Mouse (Mus musculus): ENCODE data around the gene Rnf114. TPM values are rescaled to one million over a fixed set of nuclear protein-coding genes. Genes with fewer than 3 reads are reported as not detected.

The Rnf114 gene
- polyA plus RNA-seq, 1 experiment = 101 TPM

- TF ChIP-seq POLR2A (IDR thresholded peaks at IDR 0.05; ENCODE audit: borderline replicate concordance, insufficient read depth, low read length) (no peak), CTCF (IDR thresholded peaks at IDR 0.05; ENCODE audit: borderline replicate concordance, insufficient read depth, low read depth, low read length) (peak; percentile 36; the same call in 1 of the 2 replicates)
- peak; percentile 87 to 89 for DNase-seq
- under 1% methylated on average over 7 of the region's 7 CpGs for WGBS
- peaks cover 73% of the 10 kb centered on the region for H3K4me1 ChIP-seq (ENCODE audit: control insufficient read depth, insufficient read depth, low read length)
- H3K4me3 ChIP-seq (replicated peaks; ENCODE audit: insufficient read depth, low read depth, low read length) = no peak overlapping the region
- H3K27ac ChIP-seq (ENCODE audit: insufficient read depth, low read length) = peak overlapping the region; percentile 83
- H3K27me3 ChIP-seq (ENCODE audit: control insufficient read depth, insufficient read depth, low read length) = no peaks in the 10 kb centered on the region
These were observed 16.2 kb upstream of the Rnf114 start for GRCm38 (mm10) chr2:167476200-167476688.

DNA sequence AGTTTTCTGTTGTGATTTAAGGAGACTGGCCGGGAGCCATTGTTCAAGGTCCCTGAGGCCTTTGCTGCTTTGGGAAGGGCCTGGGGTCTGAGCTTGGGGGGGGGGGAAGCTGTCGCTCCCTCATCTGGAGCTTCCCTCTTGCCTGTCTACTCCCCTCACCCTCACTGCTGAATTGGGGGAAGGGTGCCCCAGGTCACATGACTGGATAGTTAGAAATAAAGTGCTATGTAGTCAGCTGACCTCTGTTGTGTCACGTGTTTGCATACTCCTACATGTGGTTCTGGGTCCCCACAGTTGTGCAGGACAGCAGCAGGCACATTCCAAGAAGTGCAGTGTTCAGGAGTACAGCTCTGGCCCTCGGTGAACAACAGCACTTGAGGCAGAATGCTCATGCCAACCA is 15.7 kb upstream of the Rnf114 start:
- Histone ChIP-seq H3K27ac (ENCODE audit: insufficient read depth, low read length) (peak overlapping the region; percentile 83), H3K4me1 (ENCODE audit: control insufficient read depth, insufficient read depth, low read length) (peaks cover 70% of the 10 kb centered on the region), H3K4me3 (replicated peaks; ENCODE audit: insufficient read depth, low read depth, low read length) (no peak overlapping the region), H3K27me3 (ENCODE audit: control insufficient read depth, insufficient read depth, low read length) (no peaks in the 10 kb centered on the region)
- WGBS = 22% methylated on average over 4 of the region's 4 CpGs
- peak in 1 of 2 experiments; percentile 38 for DNase-seq
- no peak for TF ChIP-seq CTCF (IDR thresholded peaks at IDR 0.05; ENCODE audit: borderline replicate concordance, insufficient read depth, low read depth, low read length)

- Histone ChIP-seq H3K4me3 (replicated peaks; ENCODE audit: insufficient read depth, low read depth, low read length) (no peak overlapping the region), H3K27ac (ENCODE audit: insufficient read depth, low read length) (peak overlapping the region; percentile 41), H3K27me3 (ENCODE audit: control insufficient read depth, insufficient read depth, low read length) (no peaks in the 10 kb centered on the region), H3K4me1 (ENCODE audit: control insufficient read depth, insufficient read depth, low read length) (peaks cover 68% of the 10 kb centered on the region)
- peak in 1 of 2 experiments; percentile 48 for DNase-seq
- TF ChIP-seq POLR2A (IDR thresholded peaks at IDR 0.05; ENCODE audit: borderline replicate concordance, insufficient read depth, low read length) (no peak), CTCF (IDR thresholded peaks at IDR 0.05; ENCODE audit: borderline replicate concordance, insufficient read depth, low read depth, low read length) (no peak)
- 28% methylated on average over 2 of the region's 2 CpGs for WGBS
These were observed 14.3 kb upstream of the Rnf114 start for GRCm38 (mm10) chr2:167478128-167478527.

DNA sequence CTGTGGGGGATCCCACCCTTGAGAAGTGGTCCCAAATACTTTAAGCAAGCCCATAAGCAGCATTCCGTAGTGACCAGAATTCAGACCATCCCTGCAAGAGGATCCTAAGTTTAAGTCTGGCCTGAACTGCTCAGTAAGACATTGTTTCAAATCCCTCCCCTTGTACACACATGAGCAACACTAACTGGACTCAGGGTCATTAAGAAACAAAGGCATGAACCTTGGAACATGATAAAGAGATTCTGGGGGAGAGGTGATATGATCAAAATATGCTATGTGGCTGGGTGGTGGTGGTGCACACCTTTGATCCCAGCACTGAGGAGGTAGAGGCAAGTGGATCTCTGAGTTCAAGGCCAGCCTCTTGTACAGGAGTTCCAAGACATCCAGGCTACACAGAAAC is 12.9 kb upstream of the Rnf114 start:
- Histone ChIP-seq H3K27ac (ENCODE audit: insufficient read depth, low read length) (peak overlapping the region; percentile 30; the same call in 1 of the 2 replicates), H3K4me1 (ENCODE audit: control insufficient read depth, insufficient read depth, low read length) (peaks cover 70% of the 10 kb centered on the region), H3K4me3 (replicated peaks; ENCODE audit: insufficient read depth, low read depth, low read length) (no peak overlapping the region), H3K27me3 (ENCODE audit: control insufficient read depth, insufficient read depth, low read length) (no peaks in the 10 kb centered on the region)
- no peak for DNase-seq
- 95% methylated on average over 1 of the region's 1 CpGs for WGBS
- TF ChIP-seq CTCF (IDR thresholded peaks at IDR 0.05; ENCODE audit: borderline replicate concordance, insufficient read depth, low read depth, low read length) (no peak), POLR2A (IDR thresholded peaks at IDR 0.05; ENCODE audit: borderline replicate concordance, insufficient read depth, low read length) (no peak)

DNA sequence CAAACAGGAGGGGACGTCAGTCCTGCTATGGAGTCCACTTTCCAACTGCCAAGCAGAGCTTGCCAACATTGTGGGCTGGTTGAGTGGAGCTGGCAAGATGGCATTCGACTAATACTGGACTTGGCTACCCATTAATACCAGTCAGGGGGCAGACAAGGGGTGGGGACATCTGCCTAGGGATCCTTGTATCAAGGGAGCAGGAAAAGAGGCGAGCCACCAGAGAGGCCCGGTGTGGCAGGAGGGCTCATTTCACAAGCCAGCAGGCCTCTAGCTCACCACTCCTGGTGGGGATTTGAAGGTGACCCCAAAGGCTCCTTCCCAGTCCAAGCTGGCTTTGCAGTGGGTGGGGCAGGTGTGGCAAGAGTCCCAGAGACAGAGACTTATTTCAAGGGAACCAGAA is 9.8 kb upstream of the Rnf114 start:
- Histone ChIP-seq H3K4me3 (replicated peaks; ENCODE audit: insufficient read depth, low read depth, low read length) (peak overlapping the region; percentile 43), H3K27me3 (ENCODE audit: control insufficient read depth, insufficient read depth, low read length) (no peaks in the 10 kb centered on the region), H3K4me1 (ENCODE audit: control insufficient read depth, insufficient read depth, low read length) (peaks cover 72% of the 10 kb centered on the region), H3K27ac (ENCODE audit: insufficient read depth, low read length) (peak overlapping the region; percentile 90)
- 5% methylated on average over 4 of the region's 4 CpGs for WGBS
- DNase-seq = peak in 1 of 2 experiments; percentile 70
- TF ChIP-seq POLR2A (IDR thresholded peaks at IDR 0.05; ENCODE audit: borderline replicate concordance, insufficient read depth, low read length) (no peak), CTCF (IDR thresholded peaks at IDR 0.05; ENCODE audit: borderline replicate concordance, insufficient read depth, low read depth, low read length) (no peak)

GRCm38 (mm10) chr2:167483081-167483826 is 9.2 kb upstream of the Rnf114 start:
- H3K4me3 ChIP-seq (replicated peaks; ENCODE audit: insufficient read depth, low read depth, low read length) = peak overlapping the region; percentile 50
- WGBS = 18% methylated on average over 27 of the region's 27 CpGs
- DNase-seq = peak; percentile 56 to 66
- H3K27ac ChIP-seq (ENCODE audit: insufficient read depth, low read length) = peak overlapping the region; percentile 90
- H3K27me3 ChIP-seq (ENCODE audit: control insufficient read depth, insufficient read depth, low read length) = no peaks in the 10 kb centered on the region
- TF ChIP-seq CTCF (IDR thresholded peaks at IDR 0.05; ENCODE audit: borderline replicate concordance, insufficient read depth, low read depth, low read length) = no peak
- no peak for TF ChIP-seq POLR2A (IDR thresholded peaks at IDR 0.05; ENCODE audit: borderline replicate concordance, insufficient read depth, low read length)
- peaks cover 72% of the 10 kb centered on the region for H3K4me1 ChIP-seq (ENCODE audit: control insufficient read depth, insufficient read depth, low read length)

GRCm38 (mm10) chr2:167483827-167484410 is 8.5 kb upstream of the Rnf114 start:
- 26% methylated on average over 24 of the region's 24 CpGs for WGBS

More at GRCm38 (mm10) chr2:167483827-167484410, 8.5 kb upstream of the Rnf114 start:
- H3K27me3 ChIP-seq (ENCODE audit: control insufficient read depth, insufficient read depth, low read length) = no peaks in the 10 kb centered on the region
- H3K4me1 ChIP-seq (ENCODE audit: control insufficient read depth, insufficient read depth, low read length) = peaks cover 68% of the 10 kb centered on the region
- H3K27ac ChIP-seq (ENCODE audit: insufficient read depth, low read length) = peak overlapping the region; percentile 90
- H3K4me3 ChIP-seq (replicated peaks; ENCODE audit: insufficient read depth, low read depth, low read length) = peak overlapping the region; percentile 50
- peak; percentile 78 to 80 for DNase-seq
- peak; percentile 4; the same call in 1 of the 2 replicates for TF ChIP-seq CTCF (IDR thresholded peaks at IDR 0.05; ENCODE audit: borderline replicate concordance, insufficient read depth, low read depth, low read length)
- peak; percentile 49; the same call in 1 of the 2 replicates for TF ChIP-seq POLR2A (IDR thresholded peaks at IDR 0.05; ENCODE audit: borderline replicate concordance, insufficient read depth, low read length)
